Comparison of ENCODE assay signal across 16 mouse cellular contexts in genomic region chr11:119014455-119014854, GRCm38 (mm10).
"Had no signal": no experiment of that assay in that cellular context is flagged by ENCODE, and none has a peak within 500 bp of the region (broad histone marks: within the 10 kb centered on the region; RNA-seq: fewer than 3 reads in every experiment).

No protein-coding gene starts in this region.

- DNase-seq: heart, postnatal 10 days; heart, postnatal 14 days; heart, postnatal 36 days; heart, postnatal 4 days; kidney, adult 11 months; kidney, adult 18-20 months; kidney, adult 2 months; kidney, adult 8-10 months; kidney, adult 9 months; kidney, postnatal 10 days; kidney, postnatal 14 days; kidney, postnatal 25 days; kidney, postnatal 36 days; kidney, postnatal 4 days; layer of hippocampus, adult 9-11 months; layer of hippocampus, postnatal 36 days had no signal
